Comparison of ENCODE assay signal across 23 mouse cellular contexts in genomic region chr2:107785521-107785920, GRCm38 (mm10).
DNase-seq lines count a peak whose midpoint lies in the region; ATAC-seq lines count a peak whose summit lies in the region.
"Had no signal": no experiment of that assay in that cellular context is flagged by ENCODE, and none has a peak within 500 bp of the region (broad histone marks: within the 10 kb centered on the region; RNA-seq: fewer than 3 reads in every experiment).

No protein-coding gene starts in this region.

- no peak overlapping the region for H3K4me3 ChIP-seq in forebrain, embryonic 16.5 days (replicated peaks; ENCODE audit: low read length)
- no peak overlapping the region for H3K4me3 ChIP-seq in midbrain, embryonic 16.5 days (ENCODE audit: low read depth, low read length)
- H3K4me3 ChIP-seq: embryonic facial prominence, embryonic 12.5 days; neural tube, embryonic 15.5 days had no signal

- H3K27ac ChIP-seq in forebrain, embryonic 16.5 days (ENCODE audit: low read length), result no peak overlapping the region
- no peak overlapping the region for H3K27ac ChIP-seq in midbrain, embryonic 16.5 days (ENCODE audit: low read length)
- H3K27ac ChIP-seq: embryonic facial prominence, embryonic 12.5 days; hindbrain, embryonic 14.5 days; neural tube, embryonic 15.5 days had no signal

- 11% methylated on average over 2 of the region's 2 CpGs for WGBS in forebrain, embryonic 16.5 days
- WGBS in midbrain, embryonic 16.5 days, result 37% methylated on average over 2 of the region's 2 CpGs

- H3K4me2 ChIP-seq in forebrain, embryonic 16.5 days (ENCODE audit: low read length), result no peak overlapping the region
- H3K4me2 ChIP-seq in midbrain, embryonic 16.5 days (ENCODE audit: low read length), result no peak overlapping the region
- H3K4me2 ChIP-seq: embryonic facial prominence, embryonic 12.5 days; hindbrain, embryonic 14.5 days; neural tube, embryonic 15.5 days had no signal

- H3K4me1 ChIP-seq in forebrain, embryonic 16.5 days (replicated peaks; ENCODE audit: control insufficient read depth, insufficient read depth, low read length), result peaks cover 3% of the 10 kb centered on the region; the same call in 1 of the 2 replicates
- H3K4me1 ChIP-seq in midbrain, embryonic 16.5 days (ENCODE audit: control insufficient read depth, insufficient read depth, low read length), result peaks cover 2% of the 10 kb centered on the region; the same call in 1 of the 2 replicates
- H3K4me1 ChIP-seq: embryonic facial prominence, embryonic 12.5 days; neural tube, embryonic 15.5 days had no signal

- no peaks in the 10 kb centered on the region for H3K27me3 ChIP-seq in forebrain, embryonic 16.5 days (replicated peaks; ENCODE audit: control insufficient read depth, insufficient read depth, low read length)
- no peaks in the 10 kb centered on the region for H3K27me3 ChIP-seq in midbrain, embryonic 16.5 days (ENCODE audit: control insufficient read depth, insufficient read depth, low read depth, low read length)
- H3K27me3 ChIP-seq: CH12.LX; embryonic facial prominence, embryonic 12.5 days; neural tube, embryonic 15.5 days had no signal

- H3K36me3 ChIP-seq in forebrain, embryonic 16.5 days (ENCODE audit: control insufficient read depth, insufficient read depth), result no peaks in the 10 kb centered on the region
- no peaks in the 10 kb centered on the region for H3K36me3 ChIP-seq in midbrain, embryonic 16.5 days (ENCODE audit: control insufficient read depth, insufficient read depth, low read length)
- H3K36me3 ChIP-seq: embryonic facial prominence, embryonic 12.5 days; G1E; neural tube, embryonic 15.5 days had no signal

- ATAC-seq in forebrain, embryonic 16.5 days, result peak; percentile 75
- ATAC-seq in midbrain, embryonic 16.5 days, result peak; percentile 70; the same call in 1 of the 2 replicates
- ATAC-seq in granulocyte monocyte progenitor cell, adult 5-6 weeks (replicated peaks; ENCODE audit: poor library complexity, severe bottlenecking), result no peak
- ATAC-seq: activated CD4-positive, CD25-positive, alpha-beta regulatory T cell, adult 4 months; intestine, embryonic 16.5 days had no signal

- DNase-seq in heart, adult 8-10 months (ENCODE audit: low spot score), result peak; percentile 0
- DNase-seq in heart, postnatal 25 days (ENCODE audit: low spot score), result no peak
- DNase-seq in brain, adult 2 months (ENCODE audit: low read depth, low spot score), result peak; percentile 8
- DNase-seq in lung, postnatal 25 days (ENCODE audit: low spot score), result no peak
- no peak for DNase-seq in thymus, postnatal 14 days
- DNase-seq: adrenal gland, postnatal 14 days; B cell, adult 2 months; cerebellum, adult 11 months; heart, postnatal 4 days; kidney, adult 9 months; kidney, postnatal 14 days; right cerebral cortex, postnatal 14 days; spleen, adult 18-20 months had no signal

- no peak overlapping the region for H3K9ac ChIP-seq in forebrain, embryonic 16.5 days (replicated peaks; ENCODE audit: low read depth, low read length)
- no peak overlapping the region for H3K9ac ChIP-seq in midbrain, embryonic 16.5 days (ENCODE audit: low read depth, low read length)
- H3K9ac ChIP-seq: embryonic facial prominence, embryonic 12.5 days; hindbrain, embryonic 14.5 days; neural tube, embryonic 15.5 days had no signal

- intact Hi-C loops in heart, postnatal 25 days (cut with DNase I), result no loop called here

- H3K9me3 ChIP-seq in forebrain, embryonic 16.5 days (ENCODE audit: control insufficient read depth, low read length), result no peaks in the 10 kb centered on the region
- H3K9me3 ChIP-seq in midbrain, embryonic 16.5 days (replicated peaks; ENCODE audit: control insufficient read depth, low read length, poor library complexity, severe bottlenecking), result no peaks in the 10 kb centered on the region
- H3K9me3 ChIP-seq: embryonic facial prominence, embryonic 12.5 days; G1E; neural tube, embryonic 15.5 days had no signal

Comparison
In these comparisons a context has a peak if more than half of its experiments do, and no peak if none do; other contexts are left out.
1. DNase-seq: peak in heart, adult 8-10 months (single experiment) and brain, adult 2 months (single experiment); none in heart, postnatal 25 days (single experiment), lung, postnatal 25 days (single experiment) and thymus, postnatal 14 days (single experiment).